Comparison of ENCODE assay signal across 8 mouse cellular contexts in the genomic region with DNA sequence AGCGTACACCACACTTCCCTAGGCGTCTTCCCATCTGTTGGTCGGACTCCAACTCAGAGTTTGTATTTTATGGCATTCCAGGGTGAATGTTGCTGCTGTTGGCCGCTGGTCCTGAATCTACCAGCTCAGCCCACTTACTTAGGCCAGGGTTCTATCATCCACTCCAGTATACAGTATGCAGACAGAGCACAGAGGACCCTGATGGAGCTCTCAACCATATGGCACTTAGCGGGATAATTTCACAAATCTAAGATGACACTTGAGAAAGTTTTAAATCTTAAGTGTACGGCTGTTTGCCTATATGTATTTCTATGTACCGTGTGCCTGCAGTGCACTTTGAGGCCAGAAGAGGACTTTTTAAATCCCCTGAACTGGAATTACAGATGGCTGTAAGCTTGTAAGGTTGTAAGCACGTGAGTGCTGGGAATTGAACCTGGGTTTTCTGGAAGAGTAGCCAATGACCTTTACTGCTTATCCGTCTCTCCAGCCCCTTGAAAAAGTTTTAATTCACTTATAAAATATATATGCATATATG. TPM values are rescaled to one million over a fixed set of nuclear protein-coding genes. Genes with fewer than 3 reads are reported as not detected.
DNase-seq lines count a peak whose midpoint lies in the region; ATAC-seq and TF ChIP-seq lines count a peak whose summit lies in the region.

No protein-coding gene starts in this region.

- TF ChIP-seq EP300 in heart, postnatal 0 days (IDR thresholded peaks at IDR 0.05; ENCODE audit: low read depth): no peak

- H3K4me2 ChIP-seq in heart, postnatal 0 days (ENCODE audit: low read depth, low read length): no peak overlapping the region
- 0 out of 2 replicates have a peak overlapping the region, but pooled peaks have one; percentile 66 for H3K4me2 ChIP-seq in hindbrain, embryonic 14.5 days (replicated peaks)
- peak overlapping the region; percentile 75; the same call in 1 of the 2 replicates for H3K4me2 ChIP-seq in midbrain, embryonic 15.5 days

- DNase-seq in heart, postnatal 0 days (ENCODE audit: low spot score): no peak
- DNase-seq in heart, adult 8-10 months (ENCODE audit: low spot score): no peak
- peak; percentile 61 for DNase-seq in R1 (ENCODE audit: low read depth, low spot score)
- DNase-seq in hindbrain, embryonic 14.5 days (ENCODE audit: low spot score): no peak
- DNase-seq in left cerebral cortex, adult 18-20 months (ENCODE audit: low spot score in 2 of 2): no peak
- DNase-seq in left cerebral cortex, postnatal 14 days (ENCODE audit: low spot score in 2 of 2): no peak
- DNase-seq in adrenal gland, adult 18-20 months (ENCODE audit: low spot score in 2 of 2): no peak

- peak overlapping the region; percentile 72; the same call in 1 of the 2 replicates for H3K4me3 ChIP-seq in heart, postnatal 0 days (ENCODE audit: low read depth, low read length)
- no peak overlapping the region for H3K4me3 ChIP-seq in hindbrain, embryonic 14.5 days (replicated peaks; ENCODE audit: low read length)
- peak overlapping the region; percentile 52; the same call in 1 of the 2 replicates for H3K4me3 ChIP-seq in midbrain, embryonic 15.5 days

- 0 out of 2 replicates have a peak, but pooled peaks have one; percentile 5 for TF ChIP-seq CTCF in heart, postnatal 0 days (IDR thresholded peaks at IDR 0.05; ENCODE audit: low read depth)

- no peak for ATAC-seq in heart, postnatal 0 days (ENCODE audit: insufficient read depth, low read depth)
- ATAC-seq in hindbrain, embryonic 14.5 days (ENCODE audit: low FRiP score): peak; percentile 24; the same call in 1 of the 2 replicates
- peak; percentile 40; the same call in 1 of the 2 replicates for ATAC-seq in midbrain, embryonic 15.5 days (replicated peaks)

- peaks cover 49% of the 10 kb centered on the region for H3K4me1 ChIP-seq in heart, postnatal 0 days (ENCODE audit: control insufficient read depth, insufficient read depth)
- H3K4me1 ChIP-seq in hindbrain, embryonic 14.5 days (replicated peaks; ENCODE audit: control insufficient read depth, insufficient read depth, low read length): peaks cover 32% of the 10 kb centered on the region
- H3K4me1 ChIP-seq in midbrain, embryonic 15.5 days: peaks cover 25% of the 10 kb centered on the region

- intact Hi-C loops in left cerebral cortex, postnatal 14 days (cut with DNase I): loop anchor here (10.0 kb wide), 1 partner anchor 608 kb away; no protein-coding TSS in a partner anchor

- H3K36me3 ChIP-seq in heart, postnatal 0 days (replicated peaks; ENCODE audit: control insufficient read depth, insufficient read depth, low read length): 0 out of 2 replicates have a peak, but pooled peaks cover 6% of the 10 kb centered on the region
- H3K36me3 ChIP-seq in hindbrain, embryonic 14.5 days (replicated peaks; ENCODE audit: control insufficient read depth, insufficient read depth): no peaks in the 10 kb centered on the region
- no peaks in the 10 kb centered on the region for H3K36me3 ChIP-seq in midbrain, embryonic 15.5 days (replicated peaks)

- H3K27me3 ChIP-seq in heart, postnatal 0 days (ENCODE audit: control insufficient read depth, insufficient read depth, low read length): no peaks in the 10 kb centered on the region
- no peaks in the 10 kb centered on the region for H3K27me3 ChIP-seq in hindbrain, embryonic 14.5 days (ENCODE audit: control insufficient read depth, insufficient read depth, low read length)
- H3K27me3 ChIP-seq in midbrain, embryonic 15.5 days (replicated peaks): no peaks in the 10 kb centered on the region

- peak overlapping the region; percentile 100; the same call in 1 of the 2 replicates for H3K27ac ChIP-seq in heart, postnatal 0 days (ENCODE audit: low read depth)
- H3K27ac ChIP-seq in hindbrain, embryonic 14.5 days: no peak overlapping the region
- no peak overlapping the region for H3K27ac ChIP-seq in midbrain, embryonic 15.5 days

- no peaks in the 10 kb centered on the region for H3K9me3 ChIP-seq in heart, postnatal 0 days (replicated peaks; ENCODE audit: control insufficient read depth, low read length)
- no peaks in the 10 kb centered on the region for H3K9me3 ChIP-seq in hindbrain, embryonic 14.5 days (ENCODE audit: control insufficient read depth, low read length)
- H3K9me3 ChIP-seq in midbrain, embryonic 15.5 days: no peaks in the 10 kb centered on the region

- H3K9ac ChIP-seq in heart, postnatal 0 days (replicated peaks; ENCODE audit: low read depth, low read length): no peak overlapping the region
- no peak overlapping the region for H3K9ac ChIP-seq in hindbrain, embryonic 14.5 days
- H3K9ac ChIP-seq in midbrain, embryonic 15.5 days: no peak overlapping the region

- WGBS in heart, postnatal 0 days: 43% methylated on average over 9 of the region's 9 CpGs
- 45% methylated on average over 9 of the region's 9 CpGs for WGBS in hindbrain, embryonic 14.5 days
- WGBS in midbrain, embryonic 15.5 days: 38% methylated on average over 9 of the region's 9 CpGs

RNA-seq across cellular contexts. Expression of a gene that starts 20.3 kb away (rescaled TPM):
- 80.6 and 85.1 TPM in 2 replicates for total RNA-seq in heart, postnatal 0 days (2014; rRNA removed; ENCODE audit: low replicate concordance)
- polyA plus RNA-seq in heart, postnatal 0 days (2015; fragmentation: Nextera tagmentation; extraction: Ambion mirVana): 60.3 and 69.6 TPM in 2 replicates
- 100 to 1,000 TPM in 1 of 4 experiments, 10 to 100 TPM in 3; 65.0 to 103 (median 80.0) TPM for total RNA-seq in heart, adult 8-10 months (2022)
- 47.7 and 48.8 TPM in 2 replicates for polyA plus RNA-seq in hindbrain, embryonic 14.5 days (2014; fragmentation: Nextera tagmentation; extraction: Ambion mirVana)
- 37.1 and 41.4 TPM in 2 replicates for polyA plus RNA-seq in midbrain, embryonic 15.5 days (2015; fragmentation: Nextera tagmentation; extraction: Ambion mirVana)
- 10 to 100 TPM; 43.0 to 53.8 TPM for total RNA-seq in left cerebral cortex, adult 18-20 months (2021)
- total RNA-seq in left cerebral cortex, postnatal 14 days (2021): 10 to 100 TPM; 36.3 to 39.5 TPM
- 100 to 1,000 TPM; 172 to 225 TPM for total RNA-seq in adrenal gland, adult 18-20 months (2021)
